Mouse (Mus musculus) liver, embryonic 11.5 days (tissue): ENCODE measurements around the gene BC016579. TPM values are rescaled to one million over a fixed set of nuclear protein-coding genes. Genes with fewer than 3 reads are reported as not detected.

ENCODE experiments used
- ATAC-seq: fragments of 200-750 bp; cut with Nextera tagmentation; replicated peaks from 2 replicates; pipeline ENCODE4 v1.8.0; 2017; ENCODE audit warnings: moderate number of reproducible peaks, mild to moderate bottlenecking, moderate TSS enrichment, moderate library complexity; ENCODE audit not compliant: low FRiP score
- DNase-seq: peaks from one replicate; pipeline ENCODE4 v3.0.0-alpha.2; 2017; ENCODE audit warnings: low spot score
- H3K27ac ChIP-seq: fragments of 300-500 bp; sonication (generic); 2 replicates; pipeline ENCODE4 v1.5.1; 2014; ENCODE audit warnings: mild to moderate bottlenecking, low read depth, low read length, control low read depth
- H3K27me3 ChIP-seq: fragments of 300-500 bp; sonication (generic); replicated peaks from 2 replicates; pipeline ENCODE4 v1.6.1; 2014; ENCODE audit warnings: low read length, mixed read lengths; ENCODE audit not compliant: control insufficient read depth, insufficient read depth
- H3K36me3 ChIP-seq: fragments of 300-500 bp; sonication (generic); 2 replicates; pipeline ENCODE4 v1.6.1; 2014; ENCODE audit warnings: mild to moderate bottlenecking, low read length, moderate library complexity, mixed read lengths; ENCODE audit not compliant: control insufficient read depth, insufficient read depth
- H3K4me1 ChIP-seq: fragments of 300-500 bp; sonication (generic); replicated peaks from 2 replicates; pipeline ENCODE4 v1.6.1; 2014; ENCODE audit warnings: low read length, mixed read lengths; ENCODE audit not compliant: control insufficient read depth, insufficient read depth
- H3K4me2 ChIP-seq: fragments of 300-500 bp; sonication (generic); 2 replicates; pipeline ENCODE4 v1.6.1; 2014; ENCODE audit warnings: mild to moderate bottlenecking, control low read depth, moderate library complexity
- H3K4me3 ChIP-seq: fragments of 300-500 bp; sonication (generic); 2 replicates; pipeline ENCODE4 v1.5.1; 2014; ENCODE audit warnings: low read depth, low read length, control low read depth
- H3K9ac ChIP-seq: fragments of 300-500 bp; sonication (generic); 2 replicates; pipeline ENCODE4 v1.6.1; 2014; ENCODE audit warnings: low read depth, low read length, control low read depth
- H3K9me3 ChIP-seq: fragments of 300-500 bp; sonication (generic); 2 replicates; pipeline ENCODE4 v1.6.1; 2016; ENCODE audit warnings: low read length, inconsistent platforms, mixed read lengths; ENCODE audit not compliant: control insufficient read depth
- whole genome bisulfite sequencing: fragments of 180-500 bp; shearing (Covaris S2); extraction: QIAGEN DNeasy Blood & Tissue Kit; methylation state at CpG from one replicate; pipeline ENCODE4 v1.1.7; 2014; 5-methylcytosine and 5-hydroxymethylcytosine counted together
- polyA plus RNA-seq: library from polyadenylated mRNA; unstranded; fragments of >200 nt; fragmentation: Nextera tagmentation; extraction: Ambion mirVana; gene quantifications from 2 replicates; pipeline ENCODE4 v1.2.1, GENCODE M21; 2014

Gene BC016579
- polyA plus RNA-seq, 1 experiment from 2014 or later = 0.34 TPM

DNA sequence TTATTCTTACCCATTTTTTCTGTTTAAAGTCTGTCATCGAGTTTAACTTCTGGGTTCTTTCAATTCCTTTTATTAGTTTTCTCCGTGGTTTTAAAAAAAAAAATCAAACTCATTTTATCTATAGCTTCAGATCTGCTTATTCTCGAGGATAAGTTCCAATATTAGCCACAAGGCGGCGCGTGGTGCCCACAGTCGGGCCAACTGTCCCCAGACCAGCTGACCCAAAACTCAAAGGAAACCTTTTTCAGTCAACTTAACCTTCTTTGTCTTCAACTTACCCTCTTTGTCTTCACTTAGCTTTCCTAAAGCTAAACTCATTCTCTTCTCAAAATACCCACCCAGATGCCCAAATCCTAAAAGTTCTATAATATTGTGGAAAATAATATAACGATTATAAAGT, 30.9 kb upstream of the BC016579 start:
- WGBS = 14% methylated on average over 8 of the region's 8 CpGs
- DNase-seq (no peak), ATAC-seq (no peak)
- no peaks in the 10 kb centered on the region for H3K4me1 ChIP-seq
- no peak overlapping the region for H3K9ac ChIP-seq
- H3K27ac ChIP-seq = no peak overlapping the region
- no peak overlapping the region for H3K4me3 ChIP-seq
- no peak overlapping the region for H3K4me2 ChIP-seq
- H3K9me3 ChIP-seq = no peaks in the 10 kb centered on the region
- no peaks in the 10 kb centered on the region for H3K27me3 ChIP-seq
- no peaks in the 10 kb centered on the region for H3K36me3 ChIP-seq

DNA sequence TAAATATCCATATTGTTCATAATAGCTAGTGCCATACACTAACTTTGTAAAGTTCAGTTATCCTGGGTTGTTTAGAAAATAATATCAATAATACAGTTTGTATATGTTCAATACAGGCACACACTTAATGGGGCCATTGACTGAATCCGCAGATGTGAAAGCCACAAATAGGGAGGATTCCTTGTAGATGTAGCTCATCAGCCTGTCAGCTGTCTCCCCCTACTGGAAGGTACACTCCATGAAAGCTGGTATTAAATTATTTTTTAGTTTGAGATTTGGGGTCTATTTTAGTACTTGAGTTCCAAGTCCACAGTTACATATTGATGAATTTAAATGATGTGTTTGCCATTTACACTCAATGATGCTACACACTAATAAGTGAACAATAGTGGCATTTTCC, 22.6 kb upstream of the BC016579 start:
- Histone ChIP-seq H3K27me3 (no peaks in the 10 kb centered on the region), H3K9ac (no peak overlapping the region), H3K4me1 (no peaks in the 10 kb centered on the region), H3K36me3 (no peaks in the 10 kb centered on the region), H3K9me3 (no peaks in the 10 kb centered on the region), H3K4me3 (no peak overlapping the region), H3K4me2 (no peak overlapping the region), H3K27ac (no peak overlapping the region)
- ATAC-seq (no peak), DNase-seq (no peak)
- 34% methylated on average over 1 of the region's 1 CpGs for WGBS

- Histone ChIP-seq H3K4me1 (no peaks in the 10 kb centered on the region), H3K27ac (no peak overlapping the region), H3K9me3 (no peaks in the 10 kb centered on the region), H3K27me3 (no peaks in the 10 kb centered on the region), H3K4me3 (no peak overlapping the region), H3K4me2 (no peak overlapping the region), H3K9ac (no peak overlapping the region), H3K36me3 (no peaks in the 10 kb centered on the region)
- 82% methylated on average over 4 of the region's 4 CpGs for WGBS
- ATAC-seq = no peak
- no peak for DNase-seq
These were observed 16.1 kb upstream of the BC016579 start for GRCm38 (mm10) chr16:45670005-45670404.

DNA sequence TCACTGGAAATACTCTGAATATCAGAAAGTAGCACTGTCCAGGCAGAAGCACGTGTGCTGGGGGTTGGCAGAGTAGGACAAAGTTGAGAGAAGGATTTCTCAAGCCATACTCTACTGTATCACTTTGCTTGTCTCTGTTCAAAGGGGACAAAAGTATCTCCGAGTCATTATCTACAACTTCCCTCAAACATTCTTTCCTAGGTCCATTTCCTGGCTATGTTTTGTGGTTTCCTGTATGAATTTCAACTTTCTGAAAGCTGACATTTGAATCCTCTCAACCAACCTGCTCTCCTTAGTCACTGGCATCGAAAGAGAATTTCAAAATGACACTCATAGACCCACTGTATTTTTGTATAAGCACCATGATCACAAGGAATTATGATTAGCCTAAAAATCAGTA, 14.3 kb upstream of the BC016579 start:
- Histone ChIP-seq H3K4me1 (no peaks in the 10 kb centered on the region), H3K9me3 (no peaks in the 10 kb centered on the region), H3K4me2 (no peak overlapping the region), H3K27me3 (no peaks in the 10 kb centered on the region), H3K27ac (no peak overlapping the region), H3K9ac (no peak overlapping the region), H3K4me3 (no peak overlapping the region), H3K36me3 (no peaks in the 10 kb centered on the region)
- no peak for ATAC-seq
- WGBS = 31% methylated on average over 3 of the region's 3 CpGs
- no peak for DNase-seq

- H3K27me3 ChIP-seq = no peaks in the 10 kb centered on the region
- H3K4me2 ChIP-seq = no peak overlapping the region
- ATAC-seq = peak; percentile 73
- H3K9ac ChIP-seq = no peak overlapping the region
- H3K36me3 ChIP-seq = no peaks in the 10 kb centered on the region
- WGBS = 42% methylated on average over 2 of the region's 2 CpGs
- no peak overlapping the region for H3K4me3 ChIP-seq
- DNase-seq = no peak
- no peak overlapping the region for H3K27ac ChIP-seq
- H3K4me1 ChIP-seq = no peaks in the 10 kb centered on the region
- H3K9me3 ChIP-seq = no peaks in the 10 kb centered on the region
These were observed 12.3 kb upstream of the BC016579 start for GRCm38 (mm10) chr16:45666136-45666535.

- H3K27ac ChIP-seq = no peak overlapping the region
- H3K9me3 ChIP-seq = no peaks in the 10 kb centered on the region
- H3K4me3 ChIP-seq = no peak overlapping the region
- no peaks in the 10 kb centered on the region for H3K36me3 ChIP-seq
- DNase-seq (no peak), ATAC-seq (no peak)
- H3K4me2 ChIP-seq = no peak overlapping the region
- H3K4me1 ChIP-seq = peaks cover 5% of the 10 kb centered on the region; the same call in 1 of the 2 replicates
- no peak overlapping the region for H3K9ac ChIP-seq
- no peaks in the 10 kb centered on the region for H3K27me3 ChIP-seq
These were observed 8.5 kb upstream of the BC016579 start for GRCm38 (mm10) chr16:45662381-45662780.

GRCm38 (mm10) chr16:45659596-45659995, 5.7 kb upstream of the BC016579 start:
- Histone ChIP-seq H3K27me3 (no peaks in the 10 kb centered on the region), H3K9me3 (no peaks in the 10 kb centered on the region), H3K4me2 (no peak overlapping the region), H3K36me3 (no peaks in the 10 kb centered on the region), H3K4me3 (no peak overlapping the region), H3K4me1 (peaks cover 5% of the 10 kb centered on the region; the same call in 1 of the 2 replicates), H3K27ac (no peak overlapping the region), H3K9ac (no peak overlapping the region)
- ATAC-seq = no peak
- no peak for DNase-seq
- WGBS = 84% methylated on average over 4 of the region's 4 CpGs

DNA sequence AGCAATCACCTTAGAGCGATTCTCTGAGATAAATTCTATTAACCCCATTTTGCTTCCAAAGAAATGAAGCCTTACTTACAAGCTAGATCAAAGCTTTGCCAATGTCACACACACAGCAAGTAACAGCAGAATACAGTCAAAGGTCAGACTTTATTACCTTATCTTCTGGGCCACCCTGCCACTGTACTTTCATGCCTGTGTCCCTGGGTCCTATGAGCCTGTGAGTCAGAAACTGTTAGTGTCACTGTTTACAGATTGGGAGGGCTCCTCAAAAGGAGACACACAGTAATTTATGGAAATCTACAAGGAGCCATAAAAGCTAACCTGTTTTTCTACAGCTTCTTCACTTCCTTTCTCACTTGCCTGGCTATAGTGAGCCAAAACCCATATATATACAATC, 4.4 kb upstream of the BC016579 start:
- Histone ChIP-seq H3K4me3 (no peak overlapping the region), H3K36me3 (no peaks in the 10 kb centered on the region), H3K4me1 (peaks cover 11% of the 10 kb centered on the region), H3K27ac (no peak overlapping the region), H3K9ac (no peak overlapping the region), H3K27me3 (no peaks in the 10 kb centered on the region), H3K9me3 (no peaks in the 10 kb centered on the region), H3K4me2 (no peak overlapping the region)
- DNase-seq (no peak), ATAC-seq (no peak)
- WGBS = 81% methylated on average over 1 of the region's 1 CpGs

DNA sequence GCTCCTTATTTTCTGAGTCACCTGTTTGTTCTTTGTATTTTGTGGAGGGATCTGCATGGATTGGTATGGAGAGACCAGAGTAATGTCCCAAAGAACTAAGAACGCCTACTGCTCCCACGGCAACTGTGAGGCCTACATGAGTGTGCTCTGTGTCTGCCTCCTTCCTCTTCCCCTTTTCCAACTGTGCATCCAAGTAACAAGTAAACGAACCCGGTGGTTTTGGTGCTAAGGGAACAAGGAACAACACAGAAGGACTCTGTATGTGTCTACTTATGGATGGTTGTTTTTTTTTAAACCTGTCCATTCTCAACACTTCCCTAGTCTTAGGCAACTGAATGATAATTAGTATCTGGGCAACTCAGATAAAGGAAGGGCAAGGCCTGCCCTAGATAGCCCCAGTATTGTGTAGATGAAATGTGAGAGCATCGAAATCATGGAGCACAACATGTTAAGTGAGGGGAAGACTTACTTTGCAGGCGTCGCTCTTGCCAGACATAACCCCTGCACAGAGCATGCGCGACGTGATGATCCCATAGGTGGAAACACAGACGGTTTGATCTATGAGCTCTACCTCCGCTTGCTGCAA, 3.8 kb upstream of the BC016579 start:
- peak; percentile 61 for ATAC-seq
- Histone ChIP-seq H3K9me3 (no peaks in the 10 kb centered on the region), H3K27ac (no peak overlapping the region), H3K4me3 (no peak overlapping the region), H3K9ac (no peak overlapping the region), H3K36me3 (no peaks in the 10 kb centered on the region), H3K4me2 (no peak overlapping the region), H3K4me1 (peaks cover 11% of the 10 kb centered on the region), H3K27me3 (no peaks in the 10 kb centered on the region)
- WGBS = 70% methylated on average over 12 of the region's 12 CpGs
- DNase-seq = no peak
